Mouse (Mus musculus) pancreas, adult 10 weeks (tissue): ENCODE data around the gene Gabrb1. TPM values are rescaled to one million over a fixed set of nuclear protein-coding genes. Genes with fewer than 3 reads are reported as not detected.

Experiments
- polyA plus RNA-seq: library from polyadenylated mRNA; stranded (reverse); fragments of 350-450 nt; fragmentation: Illumina TruSeq; extraction: RNeasy Lipid Tissue Mini Kit (QIAGEN cat#74804); gene quantifications from one replicate; pipeline ENCODE4 v1.2.3, GENCODE M21; 2015; ENCODE audit warnings: low read depth, low replicate concordance; ENCODE audit not compliant: insufficient read depth

Gene Gabrb1
- polyA plus RNA-seq = not detected

GRCm38 (mm10) chr5:71657482-71658114, at the start of gene Gabrb1:
Gabrb1 (plus strand) TSS chr5:71658113.

GRCm38 (mm10) chr5:71658115-71658497, 193 bp downstream of the Gabrb1 start, which contains the start of gene Gabra4:
Gabra4 (minus strand) TSS chr5:71658308.

DNA sequence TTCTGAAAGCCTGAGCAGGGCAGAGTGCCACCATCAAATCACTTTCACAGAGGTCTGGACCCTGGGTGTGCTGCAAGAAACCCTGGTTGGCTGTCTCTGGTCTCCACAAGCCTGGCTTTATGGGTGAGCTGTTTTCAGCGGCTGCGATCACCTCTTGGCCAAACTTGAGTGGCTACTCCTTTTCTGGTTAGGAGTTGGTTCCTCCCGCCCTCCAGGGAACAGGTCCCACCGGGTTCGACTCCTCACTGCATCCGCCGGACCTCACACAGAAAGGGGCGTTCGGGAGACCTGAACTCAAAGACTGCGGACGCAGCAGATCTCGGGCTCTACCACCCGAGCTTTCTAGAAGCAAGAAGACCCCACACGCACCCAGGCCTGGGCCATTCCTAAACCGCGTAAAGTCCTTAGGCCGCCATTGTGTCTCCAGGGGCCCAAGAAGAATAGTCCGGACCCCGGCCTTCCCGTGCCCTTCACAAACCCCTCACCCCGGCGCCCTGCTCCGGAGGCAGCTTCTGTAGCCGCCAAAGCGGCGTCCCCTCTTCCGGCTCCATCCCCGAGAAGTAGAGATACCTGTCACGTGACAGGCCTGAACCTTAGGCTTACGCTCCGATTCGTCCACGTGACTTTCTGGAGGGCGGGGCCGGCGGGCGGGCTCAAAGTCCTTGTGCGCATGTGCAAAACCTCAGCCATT, 509.8 kb downstream of the Gabrb1 start, which contains the start of gene Commd8:
TSS of gene Commd8 (minus strand) at position 596 of the 691 bp plus-strand sequence.

Other genes starting within 250 kb of the Gabrb1 start
- gene Cox7b2, start 109.9 kb upstream of the Gabrb1 start, polyA plus RNA-seq = not detected
- gene Gabra4, start 195 bp downstream of the Gabrb1 start, polyA plus RNA-seq = 3.1 TPM